Mouse (Mus musculus): ENCODE measurements at regions not wholly inside any gene's neighbourhood (a gene's known extent, or its start where the extent isn't known, plus 50 kb on each side); places are given as distances from the start of the nearest gene placed in this dataset.

GRCm38 (mm10) chr1:77713001-77713400 is 198.1 kb upstream of the Epha4 start:
- no peak for TF ChIP-seq CTCF (IDR thresholded peaks at IDR 0.05; ENCODE audit: control insufficient read depth, insufficient read depth, low read length)
- no peak for TF ChIP-seq POLR2A (IDR thresholded peaks at IDR 0.05; ENCODE audit: borderline replicate concordance, control insufficient read depth, low read depth, low read length)
